Mouse (Mus musculus): ENCODE measurements at regions not wholly inside any gene's neighbourhood (a gene's known extent, or its start where the extent isn't known, plus 50 kb on each side); places are given as distances from the start of the nearest gene placed in this dataset.

DNA sequence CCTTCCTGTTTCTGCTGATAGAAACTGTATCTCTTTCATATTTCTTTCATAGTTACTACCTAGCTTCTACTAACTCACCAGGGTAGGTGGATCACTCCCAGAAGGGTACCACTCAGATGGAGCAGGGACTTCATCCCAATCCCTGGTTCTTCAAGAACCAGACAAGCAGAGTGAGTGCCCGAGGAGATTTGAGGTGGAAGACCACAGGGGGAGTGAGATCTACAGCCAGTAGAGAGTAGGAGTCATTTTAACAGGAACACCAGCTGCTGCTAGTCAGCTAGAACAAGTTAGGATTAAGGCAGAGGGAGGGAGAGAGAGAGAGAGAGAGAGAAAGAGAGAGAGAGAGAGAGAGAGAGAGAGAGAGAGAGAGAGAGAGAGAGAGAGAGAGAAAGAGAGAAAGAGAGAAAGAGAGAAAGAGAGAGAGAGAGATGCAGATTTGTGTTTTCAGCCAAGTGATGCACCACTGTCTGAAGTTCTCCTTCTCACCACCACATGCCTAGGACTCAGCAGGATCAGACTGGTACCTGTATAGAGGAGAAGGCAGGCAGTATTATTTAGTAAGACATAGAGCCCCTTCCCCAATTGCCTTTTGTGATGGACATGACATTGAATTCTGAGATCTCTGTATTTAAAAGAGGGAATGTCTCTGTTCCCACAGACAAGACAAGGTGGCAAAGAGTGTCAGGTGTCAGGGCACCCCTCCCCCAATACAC lies 51.4 kb upstream of the Zfp648 start:
- TF ChIP-seq CTCF (IDR thresholded peaks at IDR 0.05) (no peak), EP300 (IDR thresholded peaks at IDR 0.05) (no peak)

Measured in lung, postnatal 0 days (tissue).